ENCODE assay signal across 8 mouse cellular contexts in genomic region chr8:106411783-106412451, GRCm38 (mm10). TPM values are rescaled to one million over a fixed set of nuclear protein-coding genes. Genes with fewer than 3 reads are reported as not detected.
DNase-seq lines count a peak whose midpoint lies in the region; ATAC-seq lines count a peak whose summit lies in the region.

No protein-coding gene starts in this region.

- ATAC-seq in hindbrain, embryonic 11.5 days (ENCODE audit: low FRiP score): no peak
- no peak for ATAC-seq in hindbrain, embryonic 13.5 days (ENCODE audit: low FRiP score)
- peak; percentile 43 to 55; a peak in 2 of 4 replicates for ATAC-seq in hematopoietic stem cell, adult 5-6 weeks (replicated peaks in 1 of 2; ENCODE audit: insufficient read depth in 1 of 2, low FRiP score in 2 of 2, low TSS enrichment in 1 of 2, low read depth in 1 of 2, poor library complexity in 2 of 2, severe bottlenecking in 2 of 2)
- peak; percentile 62 for ATAC-seq in megakaryocyte progenitor cell, adult 5-6 weeks (replicated peaks; ENCODE audit: poor library complexity)
- ATAC-seq in stomach, embryonic 16.5 days (ENCODE audit: insufficient read depth, low FRiP score): no peak

- no peaks in the 10 kb centered on the region for H3K27me3 ChIP-seq in hindbrain, embryonic 11.5 days (ENCODE audit: control insufficient read depth, insufficient read depth, low read length)
- no peaks in the 10 kb centered on the region for H3K27me3 ChIP-seq in hindbrain, embryonic 13.5 days
- no peaks in the 10 kb centered on the region for H3K27me3 ChIP-seq in stomach, embryonic 16.5 days (ENCODE audit: control insufficient read depth, insufficient read depth, low read length)

- H3K36me3 ChIP-seq in hindbrain, embryonic 11.5 days (ENCODE audit: control insufficient read depth, insufficient read depth, low read length): no peaks in the 10 kb centered on the region
- H3K36me3 ChIP-seq in hindbrain, embryonic 13.5 days: no peaks in the 10 kb centered on the region
- H3K36me3 ChIP-seq in stomach, embryonic 16.5 days (ENCODE audit: control insufficient read depth, insufficient read depth, low read length): no peaks in the 10 kb centered on the region

- no peak overlapping the region for H3K4me3 ChIP-seq in hindbrain, embryonic 11.5 days (ENCODE audit: low read depth, low read length)
- H3K4me3 ChIP-seq in hindbrain, embryonic 13.5 days: no peak overlapping the region
- H3K4me3 ChIP-seq in stomach, embryonic 16.5 days (replicated peaks; ENCODE audit: low read length): no peak overlapping the region

- H3K27ac ChIP-seq in hindbrain, embryonic 11.5 days (ENCODE audit: low read depth, low read length): no peak overlapping the region
- H3K27ac ChIP-seq in hindbrain, embryonic 13.5 days: no peak overlapping the region
- H3K27ac ChIP-seq in stomach, embryonic 16.5 days (ENCODE audit: low read length): no peak overlapping the region

- H3K4me2 ChIP-seq in hindbrain, embryonic 11.5 days (replicated peaks; ENCODE audit: low read depth, low read length): no peak overlapping the region
- no peak overlapping the region for H3K4me2 ChIP-seq in hindbrain, embryonic 13.5 days
- H3K4me2 ChIP-seq in stomach, embryonic 16.5 days (ENCODE audit: low read depth, low read length): no peak overlapping the region

- H3K9me3 ChIP-seq in hindbrain, embryonic 11.5 days (ENCODE audit: control insufficient read depth, low read length): no peaks in the 10 kb centered on the region
- H3K9me3 ChIP-seq in hindbrain, embryonic 13.5 days: no peaks in the 10 kb centered on the region
- no peaks in the 10 kb centered on the region for H3K9me3 ChIP-seq in stomach, embryonic 16.5 days (replicated peaks; ENCODE audit: control insufficient read depth, low read length)

- intact Hi-C loops in left cerebral cortex, postnatal 10 days (cut with DNase I): no loop called here

- H3K4me1 ChIP-seq in hindbrain, embryonic 11.5 days (replicated peaks; ENCODE audit: control insufficient read depth, insufficient read depth, low read length): no peaks in the 10 kb centered on the region
- peaks cover 12% of the 10 kb centered on the region for H3K4me1 ChIP-seq in hindbrain, embryonic 13.5 days (replicated peaks)
- H3K4me1 ChIP-seq in stomach, embryonic 16.5 days (ENCODE audit: control insufficient read depth, insufficient read depth, low read length): peaks cover 7% of the 10 kb centered on the region

- H3K9ac ChIP-seq in hindbrain, embryonic 11.5 days (ENCODE audit: low read depth, low read length): no peak overlapping the region
- H3K9ac ChIP-seq in hindbrain, embryonic 13.5 days: no peak overlapping the region
- H3K9ac ChIP-seq in stomach, embryonic 16.5 days (ENCODE audit: low read length): peak overlapping the region; percentile 6; the same call in 1 of the 2 replicates

- DNase-seq in hindbrain, embryonic 11.5 days (ENCODE audit: low spot score): peak; percentile 78
- DNase-seq in NIH3T3 (ENCODE audit: low read depth): peak; percentile 88
- DNase-seq in cerebellum, postnatal 25 days: peak; percentile 71 to 83
- DNase-seq in left cerebral cortex, postnatal 10 days (ENCODE audit: extremely low spot score in 1 of 2, low spot score in 2 of 2): peak; percentile 55 to 56

- WGBS in hindbrain, embryonic 11.5 days: 21% methylated on average over 14 of the region's 14 CpGs
- 22% methylated on average over 14 of the region's 14 CpGs for WGBS in hindbrain, embryonic 13.5 days
- WGBS in stomach, embryonic 16.5 days: 17% methylated on average over 14 of the region's 14 CpGs

RNA-seq across cellular contexts. Expression of gene Zfp90, which starts 3.2 kb away (rescaled TPM):
- polyA plus RNA-seq in hindbrain, embryonic 11.5 days (2014; fragmentation: Nextera tagmentation; extraction: Ambion mirVana): 31.4 and 34.1 TPM in 2 replicates
- polyA plus RNA-seq in hindbrain, embryonic 13.5 days (2015; fragmentation: Nextera tagmentation; extraction: Ambion mirVana): 42.3 and 45.0 TPM in 2 replicates
- total RNA-seq in hematopoietic stem cell, adult 5-6 weeks (2017): 16.1 and 18.6 TPM in 2 replicates
- total RNA-seq in left cerebral cortex, postnatal 10 days (2021): 10 to 100 TPM; 19.0 to 19.9 TPM
- 5.9 and 10.2 TPM in 2 replicates for total RNA-seq in megakaryocyte progenitor cell, adult 5-6 weeks (2015)
- 6.2 and 8.4 TPM in 2 replicates for total RNA-seq in megakaryocyte progenitor cell, adult 5-6 weeks (2017)
- polyA plus RNA-seq in stomach, embryonic 16.5 days (2015; fragmentation: Nextera tagmentation; extraction: Ambion mirVana): 15.3 and 18.1 TPM in 2 replicates

Comparison
In these comparisons a context has a peak if more than half of its experiments do, and no peak if none do; other contexts are left out.
1. ATAC-seq: peak in hematopoietic stem cell, adult 5-6 weeks (2 of 2) and megakaryocyte progenitor cell, adult 5-6 weeks (single experiment); none in hindbrain, embryonic 11.5 days (single experiment), hindbrain, embryonic 13.5 days (single experiment) and stomach, embryonic 16.5 days (single experiment).
2. Peak in every context shown above with its lines, with median percentiles within 50 percentile points of each other: DNase-seq.